Mouse (Mus musculus): ENCODE data around the gene Eef2. TPM values are rescaled to one million over a fixed set of nuclear protein-coding genes. Genes with fewer than 3 reads are reported as not detected.

The Eef2 gene
- polyA plus RNA-seq, 1 experiment = 1,507 TPM

GRCm38 (mm10) chr10:81182336-81183333 lies 6.2 kb downstream of the Eef2 start, which contains the start of gene Dapk3:
Dapk3 (plus strand) TSS chr10:81183005.
- H3K4me1 ChIP-seq (ENCODE audit: control insufficient read depth, insufficient read depth, low read length) = peaks cover 11% of the 10 kb centered on the region
- H3K36me3 ChIP-seq (ENCODE audit: control insufficient read depth, insufficient read depth, low read length) = no peaks in the 10 kb centered on the region; the same call in none of the 2 replicates
- peak within 1 kb of the TSS; percentile 84 for H3K4me3 ChIP-seq (ENCODE audit: control insufficient read depth, low read depth, low read length)
- H3K27me3 ChIP-seq (ENCODE audit: control insufficient read depth, insufficient read depth, low read length) = no peaks in the 10 kb centered on the region
- peak within 1 kb of the TSS; percentile 75 for H3K27ac ChIP-seq (ENCODE audit: control insufficient read depth, insufficient read depth, low read depth, low read length)
- TF ChIP-seq CTCF (IDR thresholded peaks at IDR 0.05; ENCODE audit: control insufficient read depth, insufficient read depth, insufficient replicate concordance, low read depth, low read length) (no peak), POLR2A (IDR thresholded peaks at IDR 0.05; ENCODE audit: control insufficient read depth, low read depth, low read length) (peak; percentile 70)

- Histone ChIP-seq H3K27me3 (ENCODE audit: control insufficient read depth, insufficient read depth, low read length) (no peaks in the 10 kb centered on the region), H3K4me1 (ENCODE audit: control insufficient read depth, insufficient read depth, low read length) (peaks cover 10% of the 10 kb centered on the region), H3K36me3 (ENCODE audit: control insufficient read depth, insufficient read depth, low read length) (no peaks in the 10 kb centered on the region; the same call in none of the 2 replicates), H3K27ac (ENCODE audit: control insufficient read depth, insufficient read depth, low read depth, low read length) (peak within 1 kb of the TSS; percentile 75), H3K4me3 (ENCODE audit: control insufficient read depth, low read depth, low read length) (peak within 1 kb of the TSS; percentile 84)
- TF ChIP-seq POLR2A (IDR thresholded peaks at IDR 0.05; ENCODE audit: control insufficient read depth, low read depth, low read length) = no peak
- TF ChIP-seq CTCF (IDR thresholded peaks at IDR 0.05; ENCODE audit: control insufficient read depth, insufficient read depth, insufficient replicate concordance, low read depth, low read length) = no peak
Measured at GRCm38 (mm10) chr10:81183805-81184204, 7.4 kb downstream of the Eef2 start, which contains the start of gene 4930442H23Rik. 4930442H23Rik (minus strand) TSS chr10:81183849.

DNA sequence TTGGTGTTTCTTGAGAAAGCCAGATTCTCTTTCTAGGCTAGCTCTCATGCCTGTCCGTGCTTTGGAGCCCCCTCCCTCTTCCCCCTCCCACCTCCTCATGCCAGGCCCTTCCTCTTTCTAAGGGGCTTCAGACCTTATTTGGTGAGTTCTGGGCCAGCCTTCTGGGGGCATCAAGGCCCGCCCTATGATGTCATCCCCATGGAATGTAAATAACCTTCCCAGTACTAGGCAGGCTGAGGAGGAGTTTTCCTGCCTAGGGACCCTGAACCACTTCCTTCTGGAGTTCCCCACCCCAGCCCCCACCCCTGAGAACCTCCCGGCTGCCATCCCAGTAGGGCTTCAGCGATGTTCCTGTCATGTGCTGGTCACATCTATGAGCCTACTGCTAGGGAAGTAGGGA lies 8.3 kb downstream of the Eef2 start:
- H3K4me3 ChIP-seq (ENCODE audit: control insufficient read depth, low read depth, low read length) = no peak overlapping the region
- no peaks in the 10 kb centered on the region; the same call in 1 of the 2 replicates for H3K36me3 ChIP-seq (ENCODE audit: control insufficient read depth, insufficient read depth, low read length)
- TF ChIP-seq POLR2A (IDR thresholded peaks at IDR 0.05; ENCODE audit: control insufficient read depth, low read depth, low read length) (no peak), CTCF (IDR thresholded peaks at IDR 0.05; ENCODE audit: control insufficient read depth, insufficient read depth, insufficient replicate concordance, low read depth, low read length) (no peak)
- H3K27me3 ChIP-seq (ENCODE audit: control insufficient read depth, insufficient read depth, low read length) = no peaks in the 10 kb centered on the region
- H3K4me1 ChIP-seq (ENCODE audit: control insufficient read depth, insufficient read depth, low read length) = peaks cover 13% of the 10 kb centered on the region
- no peak overlapping the region for H3K27ac ChIP-seq (ENCODE audit: control insufficient read depth, insufficient read depth, low read depth, low read length)

- TF ChIP-seq POLR2A (IDR thresholded peaks at IDR 0.05; ENCODE audit: control insufficient read depth, low read depth, low read length) (no peak), CTCF (IDR thresholded peaks at IDR 0.05; ENCODE audit: control insufficient read depth, insufficient read depth, insufficient replicate concordance, low read depth, low read length) (no peak)
- Histone ChIP-seq H3K4me3 (ENCODE audit: control insufficient read depth, low read depth, low read length) (no peak overlapping the region), H3K36me3 (ENCODE audit: control insufficient read depth, insufficient read depth, low read length) (no peaks in the 10 kb centered on the region), H3K27ac (ENCODE audit: control insufficient read depth, insufficient read depth, low read depth, low read length) (no peak overlapping the region), H3K27me3 (ENCODE audit: control insufficient read depth, insufficient read depth, low read length) (no peaks in the 10 kb centered on the region), H3K4me1 (ENCODE audit: control insufficient read depth, insufficient read depth, low read length) (peaks cover 33% of the 10 kb centered on the region)
Measured at GRCm38 (mm10) chr10:81187161-81187560, 10.7 kb downstream of the Eef2 start.

GRCm38 (mm10) chr10:81189821-81190220 lies 13.4 kb downstream of the Eef2 start:
- no peak overlapping the region for H3K27ac ChIP-seq (ENCODE audit: control insufficient read depth, insufficient read depth, low read depth, low read length)
- H3K27me3 ChIP-seq (ENCODE audit: control insufficient read depth, insufficient read depth, low read length) = no peaks in the 10 kb centered on the region
- no peak for TF ChIP-seq CTCF (IDR thresholded peaks at IDR 0.05; ENCODE audit: control insufficient read depth, insufficient read depth, insufficient replicate concordance, low read depth, low read length)
- no peak for TF ChIP-seq POLR2A (IDR thresholded peaks at IDR 0.05; ENCODE audit: control insufficient read depth, low read depth, low read length)
- no peak overlapping the region; the same call in none of the 2 replicates for H3K4me3 ChIP-seq (ENCODE audit: control insufficient read depth, low read depth, low read length)
- H3K4me1 ChIP-seq (ENCODE audit: control insufficient read depth, insufficient read depth, low read length) = peaks cover 38% of the 10 kb centered on the region
- no peaks in the 10 kb centered on the region for H3K36me3 ChIP-seq (ENCODE audit: control insufficient read depth, insufficient read depth, low read length)

DNA sequence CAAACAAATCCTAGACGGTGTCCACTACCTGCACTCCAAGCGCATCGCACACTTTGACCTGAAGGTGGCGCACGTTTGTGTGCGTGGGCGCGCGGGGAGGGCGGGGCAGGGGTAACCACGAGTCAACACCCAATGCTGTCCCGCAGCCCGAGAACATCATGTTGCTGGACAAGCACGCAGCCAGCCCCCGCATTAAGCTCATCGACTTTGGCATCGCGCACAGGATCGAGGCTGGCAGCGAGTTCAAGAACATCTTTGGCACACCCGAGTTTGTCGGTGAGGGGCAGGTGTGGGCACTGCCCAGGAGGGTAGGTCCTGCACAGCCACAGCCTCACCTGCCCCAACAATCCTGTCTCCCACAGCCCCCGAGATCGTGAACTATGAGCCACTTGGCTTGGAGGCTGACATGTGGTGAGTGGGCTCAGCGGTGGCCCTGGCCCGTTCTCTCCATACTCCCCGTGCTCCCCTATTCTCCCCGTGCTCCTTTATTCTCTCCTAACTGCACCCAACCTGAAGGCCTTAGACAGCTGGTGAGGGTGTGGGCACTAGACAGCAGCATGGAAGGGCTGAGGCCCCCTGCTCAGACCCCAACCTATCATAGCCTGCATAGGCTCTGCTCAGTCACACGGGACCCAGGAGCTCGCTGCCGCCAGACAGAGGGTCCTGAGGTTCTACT lies 13.9 kb downstream of the Eef2 start:
- Histone ChIP-seq H3K27me3 (ENCODE audit: control insufficient read depth, insufficient read depth, low read length) (no peaks in the 10 kb centered on the region), H3K27ac (ENCODE audit: control insufficient read depth, insufficient read depth, low read depth, low read length) (no peak overlapping the region), H3K36me3 (ENCODE audit: control insufficient read depth, insufficient read depth, low read length) (no peaks in the 10 kb centered on the region), H3K4me3 (ENCODE audit: control insufficient read depth, low read depth, low read length) (no peak overlapping the region; the same call in none of the 2 replicates), H3K4me1 (ENCODE audit: control insufficient read depth, insufficient read depth, low read length) (peaks cover 42% of the 10 kb centered on the region)
- TF ChIP-seq CTCF (IDR thresholded peaks at IDR 0.05; ENCODE audit: control insufficient read depth, insufficient read depth, insufficient replicate concordance, low read depth, low read length) (peak; percentile 74; the same call in 1 of the 2 replicates), POLR2A (IDR thresholded peaks at IDR 0.05; ENCODE audit: control insufficient read depth, low read depth, low read length) (no peak)

GRCm38 (mm10) chr10:81190912-81191321 lies 14.5 kb downstream of the Eef2 start:
- Histone ChIP-seq H3K4me1 (ENCODE audit: control insufficient read depth, insufficient read depth, low read length) (peaks cover 43% of the 10 kb centered on the region), H3K27ac (ENCODE audit: control insufficient read depth, insufficient read depth, low read depth, low read length) (no peak overlapping the region), H3K27me3 (ENCODE audit: control insufficient read depth, insufficient read depth, low read length) (no peaks in the 10 kb centered on the region), H3K4me3 (ENCODE audit: control insufficient read depth, low read depth, low read length) (no peak overlapping the region; the same call in none of the 2 replicates), H3K36me3 (ENCODE audit: control insufficient read depth, insufficient read depth, low read length) (no peaks in the 10 kb centered on the region)
- TF ChIP-seq POLR2A (IDR thresholded peaks at IDR 0.05; ENCODE audit: control insufficient read depth, low read depth, low read length) (no peak), CTCF (IDR thresholded peaks at IDR 0.05; ENCODE audit: control insufficient read depth, insufficient read depth, insufficient replicate concordance, low read depth, low read length) (no peak; the same call in 1 of the 2 replicates)
